Mouse (Mus musculus): Measurements from ENCODE around the gene Gm32742.

GRCm38 (mm10) chr9:51185386-51185785, 20.1 kb upstream of the Gm32742 start:
- TF ChIP-seq GATA1 (IDR thresholded peaks at IDR 0.05; ENCODE audit: low read length) (no peak), TAL1 (IDR thresholded peaks at IDR 0.05; ENCODE audit: low read length) (no peak)

Measured in erythroblast, embryonic 14.5 days (primary cell).